10 mouse cellular contexts compared by ENCODE assay signal in the genomic region with DNA sequence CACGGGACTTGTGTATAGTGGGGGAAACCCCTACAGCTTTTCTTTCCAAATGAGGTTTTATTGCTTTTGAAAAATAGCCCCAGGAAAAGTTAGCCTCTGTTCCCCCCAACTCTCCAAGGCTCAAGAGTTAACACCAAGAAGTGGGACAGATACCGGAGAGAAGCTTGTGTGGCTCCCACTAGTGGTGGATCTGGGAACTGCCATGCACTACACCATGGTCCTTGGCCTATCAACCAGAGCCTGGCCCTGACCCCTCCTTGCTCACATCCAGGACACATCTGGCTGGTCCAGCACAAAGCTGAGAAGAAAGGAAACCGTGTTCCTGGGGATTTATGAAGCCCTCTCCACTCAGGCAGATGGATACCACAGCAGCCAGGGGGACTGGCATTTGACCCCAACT.
DNase-seq lines count a peak whose midpoint lies in the region; ATAC-seq and TF ChIP-seq lines count a peak whose summit lies in the region.
"Had no signal": no experiment of that assay in that cellular context is flagged by ENCODE, and none has a peak within 500 bp of the region (broad histone marks: within the 10 kb centered on the region; RNA-seq: fewer than 3 reads in every experiment).

No protein-coding gene starts in this region.

- DNase-seq in heart, adult 8-10 months (ENCODE audit: low spot score) = peak; percentile 38
- DNase-seq in heart, embryonic 10.5 days (ENCODE audit: low spot score) = no peak
- DNase-seq in 3T3-L1 (ENCODE audit: low read depth, low spot score) (peak; percentile 83), NIH3T3 (ENCODE audit: low read depth) (peak; percentile 76)
- peak; percentile 77 for DNase-seq in embryonic facial prominence, embryonic 10.5 days (ENCODE audit: low spot score)
- peak; percentile 63 for DNase-seq in kidney, postnatal 0 days (ENCODE audit: low spot score)
- DNase-seq in midbrain, embryonic 14.5 days = peak; percentile 56
- no peak for DNase-seq in frontal cortex, postnatal 10 days (ENCODE audit: low spot score in 2 of 2)

- WGBS in heart, embryonic 10.5 days = 65% methylated on average over 3 of the region's 3 CpGs
- 72% methylated on average over 3 of the region's 3 CpGs for WGBS in embryonic facial prominence, embryonic 10.5 days
- 67% methylated on average over 3 of the region's 3 CpGs for WGBS in kidney, postnatal 0 days
- WGBS in midbrain, embryonic 14.5 days = 66% methylated on average over 3 of the region's 3 CpGs

- H3K4me1 ChIP-seq in heart, embryonic 10.5 days = no peaks in the 10 kb centered on the region
- peaks cover 10% of the 10 kb centered on the region for H3K4me1 ChIP-seq in embryonic facial prominence, embryonic 10.5 days
- no peaks in the 10 kb centered on the region for H3K4me1 ChIP-seq in kidney, postnatal 0 days (replicated peaks; ENCODE audit: insufficient read depth, low read length)
- H3K4me1 ChIP-seq in midbrain, embryonic 14.5 days (ENCODE audit: control insufficient read depth, insufficient read depth, low read length) = no peaks in the 10 kb centered on the region
- H3K4me1 ChIP-seq: liver, embryonic 15.5 days had no signal

- no peak overlapping the region for H3K4me3 ChIP-seq in heart, embryonic 10.5 days
- H3K4me3 ChIP-seq in embryonic facial prominence, embryonic 10.5 days = no peak overlapping the region
- no peak overlapping the region for H3K4me3 ChIP-seq in kidney, postnatal 0 days (replicated peaks; ENCODE audit: low read depth, low read length)
- H3K4me3 ChIP-seq in midbrain, embryonic 14.5 days (replicated peaks; ENCODE audit: low read depth, low read length) = no peak overlapping the region
- H3K4me3 ChIP-seq: embryonic facial prominence, embryonic 13.5 days; liver, embryonic 15.5 days had no signal

- H3K36me3 ChIP-seq in heart, embryonic 10.5 days = peaks cover 83% of the 10 kb centered on the region
- peaks cover 83% of the 10 kb centered on the region for H3K36me3 ChIP-seq in embryonic facial prominence, embryonic 10.5 days (replicated peaks)
- peaks cover 47% of the 10 kb centered on the region for H3K36me3 ChIP-seq in kidney, postnatal 0 days (ENCODE audit: insufficient read depth, low read length)
- peaks cover 46% of the 10 kb centered on the region for H3K36me3 ChIP-seq in midbrain, embryonic 14.5 days (ENCODE audit: control insufficient read depth, insufficient read depth, low read length)
- H3K36me3 ChIP-seq: liver, embryonic 15.5 days had no signal

- H3K9me3 ChIP-seq in heart, embryonic 10.5 days = no peaks in the 10 kb centered on the region
- no peaks in the 10 kb centered on the region for H3K9me3 ChIP-seq in embryonic facial prominence, embryonic 10.5 days
- no peaks in the 10 kb centered on the region for H3K9me3 ChIP-seq in kidney, postnatal 0 days (replicated peaks; ENCODE audit: low read length)
- H3K9me3 ChIP-seq in midbrain, embryonic 14.5 days (ENCODE audit: control insufficient read depth, low read length) = no peaks in the 10 kb centered on the region
- H3K9me3 ChIP-seq: embryonic facial prominence, embryonic 13.5 days; liver, embryonic 15.5 days had no signal

- H3K27ac ChIP-seq in heart, embryonic 10.5 days = no peak overlapping the region
- H3K27ac ChIP-seq in embryonic facial prominence, embryonic 10.5 days (replicated peaks) = no peak overlapping the region
- no peak overlapping the region for H3K27ac ChIP-seq in kidney, postnatal 0 days
- no peak overlapping the region for H3K27ac ChIP-seq in midbrain, embryonic 14.5 days (replicated peaks; ENCODE audit: low read depth, low read length)
- H3K27ac ChIP-seq: embryonic facial prominence, embryonic 13.5 days; liver, embryonic 15.5 days had no signal

- ATAC-seq in kidney, postnatal 0 days (replicated peaks; ENCODE audit: low FRiP score, low read depth) = no peak
- ATAC-seq in midbrain, embryonic 14.5 days (ENCODE audit: low FRiP score, low TSS enrichment) = peak; percentile 27; the same call in 1 of the 2 replicates

- no peak overlapping the region for H3K4me2 ChIP-seq in kidney, postnatal 0 days (ENCODE audit: low read length)
- no peak overlapping the region for H3K4me2 ChIP-seq in midbrain, embryonic 14.5 days (ENCODE audit: low read length)
- H3K4me2 ChIP-seq: embryonic facial prominence, embryonic 13.5 days; liver, embryonic 15.5 days had no signal

- TF ChIP-seq CTCF in kidney, postnatal 0 days (IDR thresholded peaks at IDR 0.05; ENCODE audit: low read depth) = peak; percentile 79

- H3K9ac ChIP-seq in kidney, postnatal 0 days (ENCODE audit: low read depth, low read length) = no peak overlapping the region
- H3K9ac ChIP-seq in midbrain, embryonic 14.5 days (replicated peaks; ENCODE audit: low read length) = no peak overlapping the region
- H3K9ac ChIP-seq: embryonic facial prominence, embryonic 13.5 days; liver, embryonic 15.5 days had no signal

- H3K27me3 ChIP-seq in heart, embryonic 10.5 days (ENCODE audit: insufficient read depth, poor library complexity, severe bottlenecking) = no peaks in the 10 kb centered on the region
- H3K27me3 ChIP-seq in embryonic facial prominence, embryonic 10.5 days (replicated peaks; ENCODE audit: low read depth, poor library complexity, severe bottlenecking) = no peaks in the 10 kb centered on the region
- no peaks in the 10 kb centered on the region for H3K27me3 ChIP-seq in kidney, postnatal 0 days (ENCODE audit: insufficient read depth, low read length)
- no peaks in the 10 kb centered on the region for H3K27me3 ChIP-seq in midbrain, embryonic 14.5 days (ENCODE audit: control insufficient read depth, insufficient read depth, low read length)
- H3K27me3 ChIP-seq: embryonic facial prominence, embryonic 13.5 days; liver, embryonic 15.5 days had no signal

Comparison
In these comparisons a context has a peak if more than half of its experiments do, and no peak if none do; other contexts are left out.
1. DNase-seq: peak in heart, adult 8-10 months (single experiment), 3T3-L1 (single experiment), NIH3T3 (single experiment), embryonic facial prominence, embryonic 10.5 days (single experiment), kidney, postnatal 0 days (single experiment) and midbrain, embryonic 14.5 days (single experiment); none in heart, embryonic 10.5 days (single experiment) and frontal cortex, postnatal 10 days (0 of 2).